Mouse (Mus musculus) C2C12 (cell line): ENCODE results near the gene Mapk13. TPM values are rescaled to one million over a fixed set of nuclear protein-coding genes. Genes with fewer than 3 reads are reported as not detected.
"Not testable (repeated sequence)": the region's sequence is repeated elsewhere in the genome, so short reads cannot be mapped to it uniquely, and the experiment has no call there.

Experiments
- H3K27me3 ChIP-seq: one replicate; pipeline ENCODE4 v1.6.1; 2011; ENCODE audit not compliant: control insufficient read depth, insufficient read depth, insufficient read length
- H3K36me3 ChIP-seq: one replicate; pipeline ENCODE4 v1.6.1; 2011; ENCODE audit not compliant: control insufficient read depth, insufficient read depth
- H3K4me3 ChIP-seq: one replicate; pipeline ENCODE4 v1.5.1; 2011; ENCODE audit warnings: mild to moderate bottlenecking, control low read depth; ENCODE audit not compliant: poor library complexity, insufficient read depth, severe bottlenecking
- H3K79me2 ChIP-seq: one replicate; pipeline ENCODE4 v1.6.1; 2011; ENCODE audit not compliant: control insufficient read depth, insufficient read depth
- H3K79me3 ChIP-seq: one replicate; pipeline ENCODE4 v1.6.1; 2011; ENCODE audit warnings: low read depth, control low read depth
- H3ac ChIP-seq: one replicate; pipeline ENCODE3; 2011; ENCODE audit warnings: low read depth; ENCODE audit not compliant: control insufficient read depth, insufficient read length
- CEBPB ChIP-seq: IDR thresholded peaks from one replicate; pipeline ENCODE4 v1.6.1; 2011; ENCODE audit warnings: low read depth, mild to moderate bottlenecking, control low read depth, moderate library complexity
- CTCF ChIP-seq: IDR thresholded peaks from one replicate; pipeline ENCODE4 v1.5.1; 2011; ENCODE audit not compliant: control insufficient read depth, insufficient read depth, insufficient read length
- FOSL1 ChIP-seq: IDR thresholded peaks from one replicate; pipeline ENCODE4 v1.8.0; 2011; ENCODE audit warnings: mild to moderate bottlenecking, low read length; ENCODE audit not compliant: poor library complexity, insufficient read depth, severe bottlenecking
- MAX ChIP-seq: IDR thresholded peaks from one replicate; pipeline ENCODE4 v1.6.1; 2011; ENCODE audit warnings: mild to moderate bottlenecking, control low read depth
- MYOD1 ChIP-seq: IDR thresholded peaks from one replicate; pipeline ENCODE4 v1.6.1; 2011; ENCODE audit warnings: low read depth; ENCODE audit not compliant: control insufficient read depth, insufficient read length
- MYOG ChIP-seq: IDR thresholded peaks from one replicate; pipeline ENCODE4 v1.6.1; 2011; ENCODE audit not compliant: control insufficient read depth, insufficient read length; ENCODE audit errors: extremely low read depth
- USF1 ChIP-seq: IDR thresholded peaks from one replicate; pipeline ENCODE4 v1.6.1; 2011; ENCODE audit warnings: low read depth, mild to moderate bottlenecking, control low read depth, moderate library complexity
- long read RNA-seq, 2 experiments: library from polyadenylated mRNA; unstranded; transcript quantifications; one replicate each; pipeline ENCODE4 v2.0.0; 2019 to 2020
- polyA plus RNA-seq: library from polyadenylated mRNA; unstranded; fragments of >200 nt; fragmentation: generic; extraction: Trizol; gene quantifications from one replicate; pipeline ENCODE4 v1.2.1, GENCODE M21; 2012; ENCODE audit warnings: missing spikeins

The Mapk13 gene
- polyA plus RNA-seq: not detected
- long read RNA-seq, experiment 1, partial matches to known transcripts: 1 of 2 reads
- long read RNA-seq, experiment 1, other reads (novel, unspliced or antisense): 0 of 2 reads
- long read RNA-seq, experiment 2: 0 reads

DNA sequence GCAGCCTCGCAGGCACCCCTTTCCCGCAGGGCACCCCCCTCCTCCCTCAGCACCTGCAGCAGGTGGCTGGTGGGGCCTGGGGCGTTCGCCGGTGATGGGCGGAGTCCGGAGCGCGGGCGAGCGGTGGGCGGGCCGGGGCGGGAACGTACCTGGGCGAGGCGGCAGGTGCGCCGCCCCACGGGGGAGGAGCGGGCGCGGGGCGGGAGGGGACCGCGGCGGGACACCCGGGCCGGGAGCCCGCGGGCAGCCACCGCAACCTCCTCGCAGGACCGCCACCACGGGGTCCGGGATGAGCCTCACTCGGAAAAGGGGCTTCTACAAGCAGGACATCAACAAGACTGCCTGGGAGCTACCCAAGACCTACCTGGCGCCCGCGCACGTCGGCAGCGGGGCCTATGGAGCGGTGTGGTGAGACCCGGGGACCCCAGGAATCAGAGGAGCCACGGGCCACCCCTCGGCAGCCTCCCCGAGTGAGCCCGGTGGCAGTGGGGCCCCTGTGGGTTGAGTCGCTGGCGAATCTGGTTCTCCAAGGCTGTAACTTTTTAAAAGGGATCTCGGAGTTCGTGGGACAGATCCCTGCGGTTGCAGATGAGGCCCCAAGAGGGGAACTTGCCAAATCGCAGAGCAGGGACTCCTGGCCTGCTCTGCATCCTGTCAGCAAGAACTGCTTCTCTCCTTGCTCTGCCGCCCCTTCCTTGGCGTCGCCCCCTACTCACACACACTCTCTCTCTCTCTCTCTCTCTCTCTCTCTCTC lies at the start of gene Mapk13:
Mapk13 (plus strand) TSS at position 177 of the 754 bp plus-strand sequence.
- Histone ChIP-seq H3ac (no peak within 1 kb of the TSS), H3K27me3 (peaks cover 20% of the 10 kb centered on the region), H3K79me2 (no peaks in the 10 kb centered on the region), H3K36me3 (no peaks in the 10 kb centered on the region), H3K79me3 (no peaks in the 10 kb centered on the region), H3K4me3 (no peak within 1 kb of the TSS)
- no peak for TF ChIP-seq MAX
- no peak for TF ChIP-seq MYOG
- no peak for TF ChIP-seq FOSL1
- TF ChIP-seq CTCF: no peak
- TF ChIP-seq USF1: no peak
- TF ChIP-seq CEBPB: no peak
- no peak for TF ChIP-seq MYOD1

DNA sequence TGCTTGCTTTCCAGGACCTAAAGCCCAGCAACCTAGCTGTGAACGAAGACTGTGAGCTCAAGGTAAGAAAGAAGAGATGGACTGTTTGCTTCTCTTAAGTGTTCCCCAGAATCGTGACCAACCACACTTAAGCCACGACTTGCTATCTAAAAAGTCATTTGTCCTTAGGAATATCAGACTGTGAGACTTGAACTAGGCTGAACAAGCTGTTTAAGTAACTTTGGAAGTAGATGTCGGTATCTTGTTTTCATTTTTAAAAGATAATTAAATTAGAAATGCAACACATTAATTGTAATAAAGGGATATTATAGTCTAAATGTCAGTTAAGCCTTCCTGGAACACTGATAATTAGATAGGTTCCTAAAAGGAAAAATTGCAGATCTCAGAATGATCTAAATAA lies 43.3 kb upstream of the Mapk13 start, which contains the start of gene AC170998.1:
AC170998.1 (plus strand) TSS at position 301 of the 400 bp plus-strand sequence.
- Histone ChIP-seq H3K4me3 (no peak within 1 kb of the TSS), H3K79me3 (peaks cover 3% of the 10 kb centered on the region), H3K36me3 (peaks cover 60% of the 10 kb centered on the region), H3ac (no peak within 1 kb of the TSS), H3K79me2 (peaks cover 16% of the 10 kb centered on the region), H3K27me3 (no peaks in the 10 kb centered on the region)
- no peak for TF ChIP-seq CEBPB
- no peak for TF ChIP-seq MAX
- TF ChIP-seq CTCF: no peak
- TF ChIP-seq MYOG: no peak
- TF ChIP-seq USF1: no peak
- no peak for TF ChIP-seq MYOD1
- TF ChIP-seq FOSL1: no peak

DNA sequence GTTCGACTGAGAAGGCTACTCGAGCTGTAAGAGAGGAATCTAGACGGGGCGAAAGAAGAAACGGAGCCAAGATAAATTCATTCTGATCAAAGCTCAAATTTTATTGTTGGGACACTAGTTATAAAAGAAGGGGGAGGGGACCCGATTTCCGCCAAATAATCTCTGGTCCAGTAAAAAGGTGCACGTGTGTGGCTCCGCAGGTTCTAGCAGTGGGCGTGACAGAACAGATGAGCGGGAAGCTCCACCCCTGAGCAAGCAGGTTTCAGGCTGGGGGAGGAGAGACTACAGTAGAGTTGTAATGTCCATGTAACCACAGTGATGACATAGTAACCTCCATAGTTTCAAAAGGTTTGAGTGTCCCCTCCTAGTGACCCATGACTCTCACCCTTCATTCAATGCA lies 41.6 kb upstream of the Mapk13 start:
- not testable (repeated sequence) for H3ac ChIP-seq, H3K79me2 ChIP-seq, H3K4me3 ChIP-seq, H3K27me3 ChIP-seq, H3K79me3 ChIP-seq
- peaks cover 65% of the 10 kb centered on the region for H3K36me3 ChIP-seq

GRCm38 (mm10) chr17:28735317-28736105 lies 33.6 kb upstream of the Mapk13 start:
- H3K4me3 ChIP-seq: no peak overlapping the region
- H3ac ChIP-seq: no peak overlapping the region
- H3K36me3 ChIP-seq: peaks cover 48% of the 10 kb centered on the region
- no peak for TF ChIP-seq CTCF
- no peaks in the 10 kb centered on the region for H3K79me3 ChIP-seq
- H3K27me3 ChIP-seq: no peaks in the 10 kb centered on the region
- no peaks in the 10 kb centered on the region for H3K79me2 ChIP-seq

GRCm38 (mm10) chr17:28736486-28736885 lies 32.6 kb upstream of the Mapk13 start:
- TF ChIP-seq MAX: no peak
- no peak for TF ChIP-seq CEBPB
- TF ChIP-seq USF1: no peak
- TF ChIP-seq MYOD1: no peak
- no peak for TF ChIP-seq CTCF
- no peak for TF ChIP-seq FOSL1
- TF ChIP-seq MYOG: no peak
- Histone ChIP-seq H3K79me3 (no peaks in the 10 kb centered on the region), H3K36me3 (peaks cover 49% of the 10 kb centered on the region), H3K27me3 (no peaks in the 10 kb centered on the region), H3K4me3 (no peak overlapping the region), H3K79me2 (no peaks in the 10 kb centered on the region), H3ac (no peak overlapping the region)

- Histone ChIP-seq H3K79me3 (no peaks in the 10 kb centered on the region), H3K36me3 (peaks cover 50% of the 10 kb centered on the region), H3K4me3 (no peak overlapping the region), H3K79me2 (no peaks in the 10 kb centered on the region), H3K27me3 (no peaks in the 10 kb centered on the region), H3ac (no peak overlapping the region)
- TF ChIP-seq MYOD1: no peak
- no peak for TF ChIP-seq MYOG
- TF ChIP-seq MAX: no peak
- TF ChIP-seq CEBPB: no peak
- TF ChIP-seq USF1: no peak
- TF ChIP-seq FOSL1: no peak
- no peak for TF ChIP-seq CTCF
Observed at GRCm38 (mm10) chr17:28737973-28738372, 31.1 kb upstream of the Mapk13 start.
